8 mouse cellular contexts compared by ENCODE assay signal in the genomic region with DNA sequence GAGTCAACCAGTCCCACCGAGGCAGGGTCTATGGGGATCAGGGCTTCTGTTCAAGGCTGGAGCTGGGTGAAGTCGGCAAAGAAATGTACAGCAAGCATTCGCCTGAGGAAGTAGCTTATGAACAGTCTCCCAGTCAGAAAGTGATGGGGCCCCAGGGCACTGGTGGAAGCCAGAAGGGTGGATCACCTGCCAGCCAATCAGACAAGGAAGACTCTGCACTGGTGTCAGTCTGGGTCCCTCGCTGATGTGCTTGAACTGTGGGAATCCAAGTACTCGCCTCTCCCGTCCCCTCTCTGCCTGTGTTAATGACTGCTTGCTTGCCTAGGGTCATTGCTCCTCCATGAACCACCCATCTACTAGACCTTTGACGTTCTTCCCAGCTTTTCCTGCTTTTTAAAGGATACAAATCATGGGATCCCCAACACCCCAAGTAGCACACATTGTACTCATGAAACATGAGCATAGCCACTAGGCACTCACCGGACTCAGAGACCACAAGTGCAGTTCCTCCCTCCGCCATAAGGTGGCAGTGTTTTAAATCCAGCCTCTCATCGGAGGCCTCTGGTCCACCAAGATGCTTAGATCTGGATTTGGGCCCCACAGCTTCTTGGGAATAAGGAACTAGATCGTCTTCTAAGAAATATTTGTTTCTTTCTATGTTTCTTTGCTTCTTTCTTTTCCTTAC.
A peak's percentile ranks its signal among the peaks of the same experiment; 100 is the strongest.
DNase-seq lines count a peak whose midpoint lies in the region; ATAC-seq and TF ChIP-seq lines count a peak whose summit lies in the region.

No protein-coding gene starts in this region.

- no peak for ATAC-seq in CD4-positive, CD25-positive, alpha-beta regulatory T cell, adult 4 months

- peak; percentile 67 for DNase-seq in CD4-positive, CD25-positive, alpha-beta regulatory T cell, adult 2 months (ENCODE audit: low read depth, low spot score)
- DNase-seq in layer of hippocampus, adult 2 months (ENCODE audit: low spot score in 2 of 2) = no peak
- DNase-seq in layer of hippocampus, adult 8-10 months (ENCODE audit: low spot score in 2 of 2) = no peak
- peak; percentile 7 for DNase-seq in c-Kit-positive CD71-positive TER-119-negative erythroid progenitor cells, embryonic 14.5 days (ENCODE audit: low read depth)
- DNase-seq in kidney, postnatal 36 days = peak; percentile 23 to 76
- DNase-seq in splenic B cell, adult 2 months (ENCODE audit: low read depth, low spot score) = peak; percentile 25
- no peak for DNase-seq in T-cell, adult 2 months (ENCODE audit: low spot score)

- no peaks in the 10 kb centered on the region for H3K36me3 ChIP-seq in splenic B cell, adult 2 months (ENCODE audit: control insufficient read depth, insufficient read depth, low read length, poor library complexity, severe bottlenecking)

- no peaks in the 10 kb centered on the region for H3K27me3 ChIP-seq in splenic B cell, adult 2 months (ENCODE audit: control insufficient read depth, insufficient read depth, low read length, poor library complexity, severe bottlenecking)

- H3K4me3 ChIP-seq in layer of hippocampus, adult 2 months = no peak overlapping the region

- TF ChIP-seq CTCF in layer of hippocampus, adult 2 months (conservative IDR thresholded peaks at IDR 0.05) = peak; percentile 82

- H3K27ac ChIP-seq in layer of hippocampus, adult 2 months = no peak overlapping the region

Comparison
In these comparisons a context has a peak if more than half of its experiments do, and no peak if none do; other contexts are left out.
1. DNase-seq: peak in CD4-positive, CD25-positive, alpha-beta regulatory T cell, adult 2 months (single experiment), c-Kit-positive CD71-positive TER-119-negative erythroid progenitor cells, embryonic 14.5 days (single experiment), kidney, postnatal 36 days (2 of 2) and splenic B cell, adult 2 months (single experiment); none in layer of hippocampus, adult 2 months (0 of 2), layer of hippocampus, adult 8-10 months (0 of 2) and T-cell, adult 2 months (single experiment).